Mouse (Mus musculus): ENCODE data around the gene Cabin1. TPM values are rescaled to one million over a fixed set of nuclear protein-coding genes. Genes with fewer than 3 reads are reported as not detected.
A peak's percentile ranks its signal among the peaks of the same experiment; 100 is the strongest.

Gene Cabin1
- total and polyA plus RNA-seq, 3 experiments, result 27.2 to 115 (median 54.9) TPM

- no peaks in the 10 kb centered on the region; the same call in 1 of the 2 replicates for H3K79me2 ChIP-seq (ENCODE audit: control insufficient read depth, insufficient read depth, low read length, poor library complexity)
- no peaks in the 10 kb centered on the region for H3K9me3 ChIP-seq (replicated peaks; ENCODE audit: insufficient read depth, low read length)
- peak within 1 kb of the TSS; percentile 69 for H3K9ac ChIP-seq (ENCODE audit: control insufficient read depth, low read depth, low read length, poor library complexity, severe bottlenecking)
- peaks cover 0 to 7% of the 10 kb centered on the region in 2 experiments; a peak in 1 of 4 replicates for H3K36me3 ChIP-seq (ENCODE audit: control insufficient read depth in 1 of 2, insufficient read depth in 2 of 2, low read length in 2 of 2)
- H3K27ac ChIP-seq (ENCODE audit: control insufficient read depth, low read depth, low read length), result peak within 1 kb of the TSS; percentile 82
- H3K4me1 ChIP-seq (ENCODE audit: control insufficient read depth in 1 of 2, insufficient read depth in 2 of 2, low read length in 2 of 2), result peaks cover 0 to 13% of the 10 kb centered on the region in 2 experiments; a peak in 2 of 4 replicates
- peak; percentile 90 for DNase-seq (ENCODE audit: low read depth, low spot score)
- no peaks in the 10 kb centered on the region for H3K27me3 ChIP-seq (ENCODE audit: control insufficient read depth in 1 of 2, insufficient read depth in 2 of 2, low read length in 2 of 2)
- TF ChIP-seq ZNF384 (IDR thresholded peaks at IDR 0.05; ENCODE audit: low read depth, low read length), result no peak
- TF ChIP-seq RAD21 (IDR thresholded peaks at IDR 0.05; ENCODE audit: low read depth, low read length), result no peak
- peak in 1 of 2 experiments; percentile 25; a peak in 1 of 4 replicates for TF ChIP-seq EP300 (IDR thresholded peaks at IDR 0.05; ENCODE audit: low read depth in 1 of 2, low read length in 2 of 2)
- TF ChIP-seq NELFE (IDR thresholded peaks at IDR 0.05; ENCODE audit: low read depth, low read length), result peak; percentile 63
- TF ChIP-seq USF1 (IDR thresholded peaks at IDR 0.05; ENCODE audit: low read depth, low read length), result no peak
- TF ChIP-seq MYB (IDR thresholded peaks at IDR 0.05; ENCODE audit: low read depth, low read length), result 0 out of 2 replicates have a peak, but pooled peaks have one; percentile 12
- TF ChIP-seq TCF12 (IDR thresholded peaks at IDR 0.05; ENCODE audit: low read depth, low read length), result 0 out of 2 replicates have a peak, but pooled peaks have one; percentile 20
- TF ChIP-seq NRF1 (IDR thresholded peaks at IDR 0.05; ENCODE audit: insufficient read depth, low read depth, low read length, poor library complexity, severe bottlenecking), result no peak
- TF ChIP-seq ETS1 (IDR thresholded peaks at IDR 0.05; ENCODE audit: low read depth, low read length), result 0 out of 2 replicates have a peak, but pooled peaks have one; percentile 29
- TF ChIP-seq POLR2A (IDR thresholded peaks at IDR 0.05; ENCODE audit: control insufficient read depth in 1 of 2, insufficient read depth in 1 of 2, low read depth in 1 of 2, low read length in 2 of 2, poor library complexity in 1 of 2), result peak in 1 of 2 experiments; percentile 58; a peak in 2 of 4 replicates
- TF ChIP-seq GABPA (IDR thresholded peaks at IDR 0.05; ENCODE audit: low read depth, low read length), result no peak
- TF ChIP-seq MXI1 (IDR thresholded peaks at IDR 0.05; ENCODE audit: low read depth, low read length), result peak; percentile 52; the same call in 1 of the 2 replicates
- peak; percentile 74 for TF ChIP-seq TBP (IDR thresholded peaks at IDR 0.05; ENCODE audit: low read depth, low read length)
- TF ChIP-seq TAL1 (IDR thresholded peaks at IDR 0.05; ENCODE audit: low read length), result no peak
- TF ChIP-seq KAT2A (conservative IDR thresholded peaks at IDR 0.05; ENCODE audit: low read depth, low read length), result no peak
- peak; percentile 68 for TF ChIP-seq SIN3A (IDR thresholded peaks at IDR 0.05; ENCODE audit: low read length)
- TF ChIP-seq MEF2A (IDR thresholded peaks at IDR 0.05; ENCODE audit: extremely low read depth, insufficient replicate concordance, low read depth, low read length, poor library complexity, severe bottlenecking), result no peak
- TF ChIP-seq MYC (IDR thresholded peaks at IDR 0.05; ENCODE audit: low read depth, low read length), result 0 out of 2 replicates have a peak, but pooled peaks have one; percentile 27
- peak; percentile 72 for TF ChIP-seq HCFC1 (IDR thresholded peaks at IDR 0.05; ENCODE audit: low read depth, low read length)
- TF ChIP-seq ELF1 (IDR thresholded peaks at IDR 0.05; ENCODE audit: low read depth, low read length), result peak; percentile 90
- TF ChIP-seq POLR2AphosphoS5 (IDR thresholded peaks at IDR 0.05; ENCODE audit: borderline replicate concordance, low read depth, low read length), result no peak
- peak; percentile 58; the same call in 1 of the 2 replicates for TF ChIP-seq MAX (IDR thresholded peaks at IDR 0.05; ENCODE audit: low read length)
- peak; percentile 54 for TF ChIP-seq RCOR1 (IDR thresholded peaks at IDR 0.05; ENCODE audit: low read depth, low read length)
- H3K4me3 ChIP-seq (ENCODE audit: control insufficient read depth in 1 of 2, insufficient read depth in 1 of 2, low read depth in 2 of 2, low read length in 2 of 2), result peak within 1 kb of the TSS; percentile 62 to 71
Measured at GRCm38 (mm10) chr10:75780769-75781578, 16.8 kb upstream of the Cabin1 start, which contains the start of the genes Gm20441 and Gstt3. TSS of gene Gm20441 (minus strand) at chr10:75780954. TSS of gene Gstt3 (minus strand) at chr10:75781414.
